Mouse (Mus musculus): Measurements from ENCODE around the gene Slc5a10. TPM values are rescaled to one million over a fixed set of nuclear protein-coding genes. Genes with fewer than 3 reads are reported as not detected.

Gene Slc5a10
- polyA plus RNA-seq, 1 experiment from 2014 or later, result 0.11 TPM

DNA sequence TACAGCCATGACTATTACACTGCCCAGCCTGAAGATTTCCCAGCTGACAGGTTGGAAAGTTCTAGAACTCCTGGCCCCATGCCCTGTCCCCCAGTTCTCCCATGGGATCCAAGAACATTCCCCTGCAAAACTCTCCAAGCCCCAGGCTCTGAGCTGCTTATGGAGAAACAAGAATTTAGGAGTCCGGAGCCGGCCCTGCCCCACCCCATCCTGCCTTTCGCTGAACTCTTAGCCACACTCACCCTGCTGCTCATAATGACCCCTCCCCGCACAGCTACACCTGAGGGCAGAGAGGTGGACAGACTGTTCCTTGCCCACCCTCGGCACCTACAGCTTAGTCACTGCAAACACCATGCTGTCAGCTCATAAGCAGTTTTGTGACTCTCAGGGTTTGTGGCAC lies 52.8 kb downstream of the Slc5a10 start:
- no peak overlapping the region for H3K27ac ChIP-seq (ENCODE audit: low read length)
- no peak for ATAC-seq (replicated peaks; ENCODE audit: extremely low read depth, insufficient read depth, low FRiP score)
- H3K27me3 ChIP-seq (ENCODE audit: control insufficient read depth, insufficient read depth, low read length), result no peaks in the 10 kb centered on the region
- no peaks in the 10 kb centered on the region for H3K9me3 ChIP-seq (replicated peaks; ENCODE audit: control insufficient read depth, low read length)
- no peaks in the 10 kb centered on the region for H3K4me1 ChIP-seq (ENCODE audit: control insufficient read depth, insufficient read depth, low read length)
- 80% methylated on average over 5 of the region's 5 CpGs for WGBS
- H3K36me3 ChIP-seq (ENCODE audit: control insufficient read depth, insufficient read depth), result no peaks in the 10 kb centered on the region
- no peak overlapping the region for H3K4me3 ChIP-seq (ENCODE audit: low read length)
- H3K4me2 ChIP-seq (ENCODE audit: low read depth, low read length), result no peak overlapping the region
- H3K9ac ChIP-seq (ENCODE audit: low read length), result no peak overlapping the region

DNA sequence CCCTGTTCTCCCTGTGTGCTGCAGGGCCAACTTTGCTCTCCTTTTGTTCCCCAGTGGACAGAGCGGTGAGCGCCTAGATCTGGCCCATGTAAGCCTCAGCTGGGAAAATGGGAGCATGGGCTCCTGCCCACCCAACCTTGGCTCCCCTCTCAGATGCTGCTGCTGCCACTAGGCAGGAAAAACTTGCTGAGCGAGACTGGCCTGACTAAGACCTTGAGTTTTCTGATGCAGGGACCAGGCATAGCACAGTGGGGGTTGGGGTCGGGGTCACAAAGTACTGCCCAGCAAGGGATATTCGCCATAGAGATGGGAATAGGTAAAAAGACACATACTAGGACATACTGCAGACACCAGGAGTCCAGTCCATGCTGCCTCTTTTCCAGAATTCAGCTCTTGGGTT lies 53.4 kb downstream of the Slc5a10 start:
- no peaks in the 10 kb centered on the region for H3K27me3 ChIP-seq (ENCODE audit: control insufficient read depth, insufficient read depth, low read length)
- H3K4me1 ChIP-seq (ENCODE audit: control insufficient read depth, insufficient read depth, low read length), result no peaks in the 10 kb centered on the region
- ATAC-seq (replicated peaks; ENCODE audit: extremely low read depth, insufficient read depth, low FRiP score), result no peak
- no peak overlapping the region for H3K4me3 ChIP-seq (ENCODE audit: low read length)
- no peak overlapping the region for H3K27ac ChIP-seq (ENCODE audit: low read length)
- H3K9ac ChIP-seq (ENCODE audit: low read length), result no peak overlapping the region
- WGBS, result 85% methylated on average over 5 of the region's 5 CpGs
- no peaks in the 10 kb centered on the region for H3K9me3 ChIP-seq (replicated peaks; ENCODE audit: control insufficient read depth, low read length)
- H3K4me2 ChIP-seq (ENCODE audit: low read depth, low read length), result no peak overlapping the region
- H3K36me3 ChIP-seq (ENCODE audit: control insufficient read depth, insufficient read depth), result no peaks in the 10 kb centered on the region

DNA sequence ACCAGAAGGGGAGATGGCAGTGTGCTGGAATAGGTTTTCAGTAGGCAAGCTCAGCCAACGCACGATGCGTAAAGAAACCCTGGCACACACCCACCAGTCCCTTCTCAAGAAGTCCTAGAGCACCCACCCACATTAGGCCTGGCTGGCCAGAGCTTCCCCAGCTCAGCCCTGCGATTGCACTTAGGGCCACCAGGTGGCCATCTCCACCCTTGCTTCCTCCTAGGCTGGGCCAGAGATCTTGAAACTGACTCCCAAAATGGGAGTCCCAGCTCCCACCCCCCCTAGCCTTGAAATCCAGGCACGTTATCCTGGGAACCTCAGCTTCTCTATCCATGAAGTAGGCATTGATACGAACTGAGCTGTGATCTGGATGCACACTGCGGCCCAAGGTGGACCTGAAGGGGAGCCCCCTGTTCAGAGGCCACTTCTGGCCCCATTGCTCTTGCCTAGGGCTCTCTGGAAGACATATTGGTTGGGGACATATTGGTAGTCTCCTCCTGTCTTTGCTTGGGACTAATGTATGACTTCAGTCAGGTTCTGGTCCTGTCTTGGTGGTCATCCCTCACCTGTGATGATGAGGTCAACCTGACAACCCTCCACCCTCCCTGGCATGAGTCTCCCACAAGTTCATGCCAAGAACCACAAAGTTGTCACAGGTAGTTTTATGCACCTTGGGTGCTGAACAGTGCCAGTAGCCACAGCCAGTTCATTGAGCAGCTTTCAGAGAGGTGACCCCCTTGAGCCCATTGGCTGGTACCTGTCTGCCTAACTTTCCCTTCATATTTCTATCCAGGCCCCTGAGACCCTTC lies 54.4 kb downstream of the Slc5a10 start:
- no peaks in the 10 kb centered on the region for H3K36me3 ChIP-seq (ENCODE audit: control insufficient read depth, insufficient read depth)
- no peak overlapping the region for H3K9ac ChIP-seq (ENCODE audit: low read length)
- ATAC-seq (replicated peaks; ENCODE audit: extremely low read depth, insufficient read depth, low FRiP score), result 0 out of 2 replicates have a peak, but pooled peaks have one; percentile 32
- H3K27me3 ChIP-seq (ENCODE audit: control insufficient read depth, insufficient read depth, low read length), result no peaks in the 10 kb centered on the region
- H3K9me3 ChIP-seq (replicated peaks; ENCODE audit: control insufficient read depth, low read length), result no peaks in the 10 kb centered on the region
- H3K4me1 ChIP-seq (ENCODE audit: control insufficient read depth, insufficient read depth, low read length), result no peaks in the 10 kb centered on the region
- 41% methylated on average over 7 of the region's 7 CpGs for WGBS
- no peak overlapping the region for H3K27ac ChIP-seq (ENCODE audit: low read length)
- H3K4me3 ChIP-seq (ENCODE audit: low read length), result no peak overlapping the region
- H3K4me2 ChIP-seq (ENCODE audit: low read depth, low read length), result no peak overlapping the region

DNA sequence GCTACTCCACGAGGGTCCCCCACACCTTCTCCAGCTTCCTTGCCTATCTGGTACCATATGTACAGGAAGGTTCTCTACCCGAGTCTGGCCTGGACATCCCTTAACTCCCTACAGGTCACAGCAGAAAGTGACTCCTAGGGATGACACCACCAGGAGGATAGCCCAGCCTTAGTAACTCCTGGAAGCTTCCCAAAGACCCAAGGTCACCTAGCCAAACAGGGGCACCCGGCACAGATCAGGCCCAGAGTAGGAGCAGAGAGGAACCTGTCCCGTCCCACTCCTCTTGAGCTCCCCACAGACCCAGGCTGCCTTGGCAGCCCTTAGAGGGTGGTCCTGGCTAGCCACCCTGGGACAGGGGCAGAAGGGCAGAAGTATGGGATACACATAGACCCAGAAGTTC lies 55.2 kb downstream of the Slc5a10 start:
- Histone ChIP-seq H3K27me3 (ENCODE audit: control insufficient read depth, insufficient read depth, low read length) (no peaks in the 10 kb centered on the region), H3K36me3 (ENCODE audit: control insufficient read depth, insufficient read depth) (no peaks in the 10 kb centered on the region), H3K9ac (ENCODE audit: low read length) (no peak overlapping the region), H3K4me2 (ENCODE audit: low read depth, low read length) (no peak overlapping the region), H3K27ac (ENCODE audit: low read length) (no peak overlapping the region), H3K4me3 (ENCODE audit: low read length) (no peak overlapping the region), H3K9me3 (replicated peaks; ENCODE audit: control insufficient read depth, low read length) (no peaks in the 10 kb centered on the region), H3K4me1 (ENCODE audit: control insufficient read depth, insufficient read depth, low read length) (no peaks in the 10 kb centered on the region; the same call in 1 of the 2 replicates)
- ATAC-seq (replicated peaks; ENCODE audit: extremely low read depth, insufficient read depth, low FRiP score), result no peak
- 76% methylated on average over 4 of the region's 4 CpGs for WGBS

DNA sequence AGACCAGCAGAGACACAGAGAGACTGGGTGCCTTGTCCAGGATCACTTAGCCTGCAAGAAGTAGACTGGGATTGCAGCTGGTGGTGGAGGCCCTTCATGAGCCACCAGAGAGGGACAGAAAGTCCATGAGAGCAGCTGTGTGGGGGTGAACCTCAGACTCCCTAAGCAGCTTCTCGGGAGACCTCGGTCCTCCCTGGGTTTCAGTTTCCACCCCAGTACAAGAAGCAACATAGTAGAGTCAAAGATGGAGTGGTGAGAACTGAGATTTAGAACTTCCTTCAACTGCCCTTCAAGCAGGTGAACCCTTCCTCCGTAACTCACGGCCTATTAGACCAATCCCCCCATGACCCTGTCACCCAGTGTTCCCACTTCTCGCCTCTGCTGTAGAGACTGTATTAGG lies 58.4 kb downstream of the Slc5a10 start:
- H3K36me3 ChIP-seq (ENCODE audit: control insufficient read depth, insufficient read depth), result no peaks in the 10 kb centered on the region
- H3K27ac ChIP-seq (ENCODE audit: low read length), result no peak overlapping the region
- no peak overlapping the region for H3K4me3 ChIP-seq (ENCODE audit: low read length)
- no peak overlapping the region for H3K4me2 ChIP-seq (ENCODE audit: low read depth, low read length)
- ATAC-seq (replicated peaks; ENCODE audit: extremely low read depth, insufficient read depth, low FRiP score), result no peak
- H3K9me3 ChIP-seq (replicated peaks; ENCODE audit: control insufficient read depth, low read length), result no peaks in the 10 kb centered on the region
- H3K4me1 ChIP-seq (ENCODE audit: control insufficient read depth, insufficient read depth, low read length), result peaks cover 3% of the 10 kb centered on the region
- WGBS, result 92% methylated on average over 5 of the region's 5 CpGs
- no peak overlapping the region for H3K9ac ChIP-seq (ENCODE audit: low read length)
- no peaks in the 10 kb centered on the region for H3K27me3 ChIP-seq (ENCODE audit: control insufficient read depth, insufficient read depth, low read length)

DNA sequence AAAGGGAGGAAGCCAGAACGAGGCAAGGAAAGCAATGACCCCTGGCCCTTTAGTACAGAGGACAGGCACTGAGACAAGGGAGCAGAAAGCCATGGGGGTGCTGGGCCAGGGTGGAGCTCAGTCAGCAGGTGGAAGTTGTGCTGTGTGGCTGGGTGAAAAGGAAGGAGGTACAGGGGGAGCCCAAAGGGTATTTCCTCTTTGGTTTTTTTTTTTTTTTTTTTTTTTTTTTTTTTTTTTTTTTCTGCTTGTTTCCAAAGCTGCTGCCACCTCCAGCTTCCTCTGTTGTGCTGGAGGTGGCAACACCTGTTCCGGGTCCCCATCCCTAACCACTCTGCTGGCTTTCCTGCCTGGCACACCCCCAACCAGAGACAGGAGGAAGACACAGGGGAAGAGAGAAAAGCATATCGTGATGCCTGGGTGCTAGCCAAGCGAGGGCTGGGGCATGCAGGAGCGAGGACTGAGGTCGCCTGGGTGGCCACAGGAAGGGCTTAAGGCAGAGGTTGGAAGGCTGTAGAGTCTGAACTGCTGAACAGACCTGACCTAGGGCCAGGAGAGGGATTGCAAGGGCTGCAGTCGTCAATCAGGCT lies 59.7 kb downstream of the Slc5a10 start:
- ATAC-seq (replicated peaks; ENCODE audit: extremely low read depth, insufficient read depth, low FRiP score), result no peak
- Histone ChIP-seq H3K36me3 (ENCODE audit: control insufficient read depth, insufficient read depth) (no peaks in the 10 kb centered on the region), H3K9ac (ENCODE audit: low read length) (no peak overlapping the region), H3K27me3 (ENCODE audit: control insufficient read depth, insufficient read depth, low read length) (no peaks in the 10 kb centered on the region), H3K4me1 (ENCODE audit: control insufficient read depth, insufficient read depth, low read length) (peaks cover 3% of the 10 kb centered on the region), H3K4me2 (ENCODE audit: low read depth, low read length) (no peak overlapping the region), H3K4me3 (ENCODE audit: low read length) (no peak overlapping the region), H3K9me3 (replicated peaks; ENCODE audit: control insufficient read depth, low read length) (no peaks in the 10 kb centered on the region), H3K27ac (ENCODE audit: low read length) (no peak overlapping the region)
- WGBS, result 65% methylated on average over 7 of the region's 7 CpGs

DNA sequence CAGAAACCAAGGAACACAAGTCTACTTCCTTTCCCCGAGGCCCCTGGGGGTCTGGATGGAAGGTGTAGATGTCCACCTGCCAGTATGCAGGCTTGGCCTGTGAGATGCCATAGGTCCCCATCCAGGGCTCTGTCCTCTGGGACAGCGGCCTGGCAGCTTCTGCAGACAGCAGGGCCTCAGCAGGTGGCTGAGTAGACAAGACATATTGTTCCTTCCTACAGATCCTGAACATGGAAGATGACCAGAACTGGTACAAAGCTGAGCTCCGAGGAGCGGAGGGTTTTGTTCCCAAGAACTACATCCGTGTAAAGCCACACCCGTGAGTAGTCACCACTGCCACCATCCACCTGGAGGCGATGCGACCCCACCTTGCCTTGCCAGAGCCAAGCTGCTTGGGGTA lies 60.6 kb downstream of the Slc5a10 start:
- Histone ChIP-seq H3K9ac (ENCODE audit: low read length) (no peak overlapping the region), H3K9me3 (replicated peaks; ENCODE audit: control insufficient read depth, low read length) (no peaks in the 10 kb centered on the region), H3K4me3 (ENCODE audit: low read length) (no peak overlapping the region), H3K4me2 (ENCODE audit: low read depth, low read length) (no peak overlapping the region), H3K36me3 (ENCODE audit: control insufficient read depth, insufficient read depth) (no peaks in the 10 kb centered on the region), H3K27ac (ENCODE audit: low read length) (no peak overlapping the region), H3K4me1 (ENCODE audit: control insufficient read depth, insufficient read depth, low read length) (peaks cover 3% of the 10 kb centered on the region), H3K27me3 (ENCODE audit: control insufficient read depth, insufficient read depth, low read length) (no peaks in the 10 kb centered on the region)
- ATAC-seq (replicated peaks; ENCODE audit: extremely low read depth, insufficient read depth, low FRiP score), result no peak
- WGBS, result 89% methylated on average over 8 of the region's 8 CpGs

DNA sequence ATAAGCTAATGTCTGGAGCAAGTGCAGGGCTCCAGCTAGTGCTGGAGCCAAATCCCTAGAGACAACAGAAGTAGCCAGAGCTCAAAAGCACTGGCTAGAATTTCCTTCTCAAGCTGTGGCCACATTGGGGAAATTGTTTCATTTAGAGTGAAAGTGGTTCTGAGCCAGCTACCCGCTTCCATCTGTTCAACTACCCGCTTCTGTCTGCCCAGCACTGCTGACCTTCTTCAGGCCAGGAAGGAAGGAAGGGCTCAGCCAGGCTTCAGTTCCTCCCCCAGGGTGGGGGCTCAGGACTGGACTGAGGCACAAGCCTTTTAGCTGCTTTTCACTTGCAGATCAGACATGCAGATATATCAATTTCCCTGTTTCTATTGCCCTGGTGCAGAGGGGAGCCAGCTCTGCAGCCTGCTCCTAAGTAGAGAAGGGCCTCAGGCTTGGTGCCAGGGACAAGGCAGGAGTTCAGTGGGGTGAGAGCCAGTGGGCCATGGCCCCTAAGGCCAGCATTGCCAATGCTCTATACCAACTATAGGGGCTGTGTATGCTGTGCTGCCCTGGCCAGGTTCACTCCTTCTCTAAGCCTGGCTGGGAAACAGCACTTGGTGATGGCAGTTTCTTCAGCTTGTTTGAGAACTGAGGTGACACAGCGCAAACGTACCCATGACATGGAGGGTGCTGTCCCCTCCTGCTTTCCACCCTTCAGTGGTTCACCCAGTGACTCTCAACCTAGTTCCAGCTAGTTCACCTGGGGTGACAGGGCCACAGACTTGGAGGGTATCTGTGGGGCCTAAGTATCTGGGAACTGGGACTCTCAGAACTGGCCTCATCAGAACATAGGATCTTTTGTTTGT lies 61.4 kb downstream of the Slc5a10 start:
- no peaks in the 10 kb centered on the region for H3K36me3 ChIP-seq (ENCODE audit: control insufficient read depth, insufficient read depth)
- H3K27me3 ChIP-seq (ENCODE audit: control insufficient read depth, insufficient read depth, low read length), result no peaks in the 10 kb centered on the region
- no peak overlapping the region for H3K4me2 ChIP-seq (ENCODE audit: low read depth, low read length)
- no peak overlapping the region for H3K9ac ChIP-seq (ENCODE audit: low read length)
- H3K4me1 ChIP-seq (ENCODE audit: control insufficient read depth, insufficient read depth, low read length), result peaks cover 3% of the 10 kb centered on the region
- 74% methylated on average over 4 of the region's 4 CpGs for WGBS
- no peaks in the 10 kb centered on the region for H3K9me3 ChIP-seq (replicated peaks; ENCODE audit: control insufficient read depth, low read length)
- no peak for ATAC-seq (replicated peaks; ENCODE audit: extremely low read depth, insufficient read depth, low FRiP score)
- H3K27ac ChIP-seq (ENCODE audit: low read length), result peak overlapping the region; percentile 40; the same call in 1 of the 2 replicates
- no peak overlapping the region for H3K4me3 ChIP-seq (ENCODE audit: low read length)

Data from heart, embryonic 16.5 days (tissue).